Mouse (Mus musculus) liver, adult 2 months (tissue): ENCODE data around the gene Smc4. TPM values are rescaled to one million over a fixed set of nuclear protein-coding genes. Genes with fewer than 3 reads are reported as not detected.
A peak's percentile ranks its signal among the peaks of the same experiment; 100 is the strongest.

Experiments
- DNase-seq: peaks from one replicate; pipeline ENCODE4 v3.0.0-alpha.2; 2011; ENCODE audit warnings: low read depth, low spot score; ENCODE audit errors: extremely low read depth
- H3K27ac ChIP-seq: fragments of 200-500 bp; replicated peaks from 2 replicates; pipeline ENCODE4 v1.5.1; 2012; ENCODE audit warnings: low read depth, mild to moderate bottlenecking, control low read depth, inconsistent platforms, low read length; ENCODE audit not compliant: insufficient read depth
- H3K27me3 ChIP-seq: fragments of 200-500 bp; 2 replicates; pipeline ENCODE4 v1.6.1; 2012; ENCODE audit warnings: mild to moderate bottlenecking, moderate library complexity, low read length, inconsistent platforms; ENCODE audit not compliant: control insufficient read depth, insufficient read depth
- H3K36me3 ChIP-seq: fragments of 200-500 bp; 2 replicates; pipeline ENCODE4 v1.6.1; 2012; ENCODE audit warnings: low read length, inconsistent platforms; ENCODE audit not compliant: control insufficient read depth, insufficient read depth
- H3K4me1 ChIP-seq: fragments of 200-500 bp; 2 replicates; pipeline ENCODE4 v1.6.1; 2011; ENCODE audit warnings: low read length; ENCODE audit not compliant: control insufficient read depth, insufficient read depth
- H3K4me3 ChIP-seq: fragments of 200-500 bp; 2 replicates; pipeline ENCODE4 v1.5.1; 2011; ENCODE audit warnings: low read depth, mild to moderate bottlenecking, control low read depth, low read length, moderate library complexity; ENCODE audit not compliant: insufficient read depth
- H3K79me2 ChIP-seq: fragments of 200-500 bp; 2 replicates; pipeline ENCODE4 v1.6.1; 2012; ENCODE audit warnings: inconsistent platforms, mild to moderate bottlenecking, low read length, moderate library complexity; ENCODE audit not compliant: control insufficient read depth, insufficient read depth
- H3K9ac ChIP-seq: fragments of 200-500 bp; 2 replicates; pipeline ENCODE4 v1.6.1; 2012; ENCODE audit warnings: low read depth, mild to moderate bottlenecking, control low read depth, inconsistent platforms, low read length
- CTCF ChIP-seq: fragments of 200-500 bp; IDR thresholded peaks from 2 replicates; pipeline ENCODE4 v1.5.1; 2011; ENCODE audit warnings: low read depth, low read length, control low read depth
- POLR2A ChIP-seq: fragments of 200-500 bp; IDR thresholded peaks from 2 replicates; pipeline ENCODE4 v1.6.1; 2011; ENCODE audit warnings: low read length, control low read depth; ENCODE audit not compliant: insufficient read depth; ENCODE audit errors: extremely low read depth
- WGBS: fragments of 180-500 bp; shearing (Covaris S2); methylation state at CpG from one replicate; pipeline ENCODE4 v1.1.7; 2018; 5-methylcytosine and 5-hydroxymethylcytosine counted together
- polyA plus RNA-seq: library from polyadenylated mRNA; depleted of rRNA; stranded (reverse); fragments of >200 nt; gene quantifications from 2 replicates; pipeline ENCODE4 v1.2.3, GENCODE M21; 2012; rRNA removed
- total RNA-seq: library from RNA; depleted of rRNA; stranded (reverse); fragments of >200 nt; gene quantifications from 2 replicates; pipeline ENCODE4 v1.2.3, GENCODE M21; 2014; rRNA removed

Smc4 gene
- total and polyA plus RNA-seq, 2 experiments = 1.1 to 8.6 TPM

- no peaks in the 10 kb centered on the region for H3K4me1 ChIP-seq
- no peaks in the 10 kb centered on the region for H3K36me3 ChIP-seq
- TF ChIP-seq CTCF (no peak), POLR2A (no peak)
- WGBS = 82% methylated on average over 7 of the region's 7 CpGs
- no peak for DNase-seq
- no peaks in the 10 kb centered on the region for H3K27me3 ChIP-seq
- no peak overlapping the region for H3K4me3 ChIP-seq
- no peak overlapping the region for H3K9ac ChIP-seq
- H3K27ac ChIP-seq = no peak overlapping the region
- H3K79me2 ChIP-seq = no peaks in the 10 kb centered on the region
Observed at GRCm38 (mm10) chr3:69054760-69055432, 50.4 kb downstream of the Smc4 start.

- TF ChIP-seq POLR2A = no peak
- TF ChIP-seq CTCF = no peak
- H3K36me3 ChIP-seq = no peaks in the 10 kb centered on the region
- H3K79me2 ChIP-seq = no peaks in the 10 kb centered on the region
- 85% methylated on average over 3 of the region's 3 CpGs for WGBS
- DNase-seq = no peak
- H3K9ac ChIP-seq = no peak overlapping the region
- H3K4me3 ChIP-seq = no peak overlapping the region
- no peak overlapping the region for H3K27ac ChIP-seq
- H3K4me1 ChIP-seq = no peaks in the 10 kb centered on the region
- no peaks in the 10 kb centered on the region for H3K27me3 ChIP-seq
Observed at GRCm38 (mm10) chr3:69055871-69056270, 51.3 kb downstream of the Smc4 start.

- WGBS = 94% methylated on average over 4 of the region's 4 CpGs
- Histone ChIP-seq H3K79me2 (no peaks in the 10 kb centered on the region), H3K4me1 (no peaks in the 10 kb centered on the region), H3K36me3 (no peaks in the 10 kb centered on the region), H3K9ac (no peak overlapping the region), H3K4me3 (no peak overlapping the region), H3K27ac (no peak overlapping the region), H3K27me3 (no peaks in the 10 kb centered on the region)
- DNase-seq = no peak
- no peak for TF ChIP-seq POLR2A
- TF ChIP-seq CTCF = no peak
Observed at GRCm38 (mm10) chr3:69060672-69061071, 56.1 kb downstream of the Smc4 start.

GRCm38 (mm10) chr3:69062764-69063163 lies 58.2 kb downstream of the Smc4 start:
- Histone ChIP-seq H3K4me3 (no peak overlapping the region), H3K9ac (no peak overlapping the region), H3K27ac (no peak overlapping the region), H3K4me1 (no peaks in the 10 kb centered on the region), H3K27me3 (no peaks in the 10 kb centered on the region), H3K79me2 (no peaks in the 10 kb centered on the region), H3K36me3 (peaks cover 2% of the 10 kb centered on the region; the same call in 1 of the 2 replicates)
- TF ChIP-seq POLR2A (no peak), CTCF (no peak)
- DNase-seq = no peak
- WGBS = 82% methylated on average over 1 of the region's 1 CpGs

- H3K79me2 ChIP-seq = no peaks in the 10 kb centered on the region
- no peaks in the 10 kb centered on the region for H3K27me3 ChIP-seq
- no peaks in the 10 kb centered on the region for H3K4me1 ChIP-seq
- DNase-seq = peak; percentile 26
- no peak overlapping the region for H3K27ac ChIP-seq
- TF ChIP-seq POLR2A (no peak), CTCF (no peak)
- WGBS = 47% methylated on average over 1 of the region's 1 CpGs
- no peak overlapping the region for H3K4me3 ChIP-seq
- H3K36me3 ChIP-seq = peaks cover 6% of the 10 kb centered on the region; the same call in 1 of the 2 replicates
- no peak overlapping the region for H3K9ac ChIP-seq
Observed at GRCm38 (mm10) chr3:69064005-69064404, 59.5 kb downstream of the Smc4 start.

Other genes with a start within 250 kb of the Smc4 start
- gene 1110032F04Rik, start 135.2 kb upstream of the Smc4 start, total RNA-seq = not detected in 2 replicates
- gene 1110032F04Rik, start 135.2 kb upstream of the Smc4 start, polyA plus RNA-seq = not detected in 2 replicates
- 3.3 and 4.1 TPM in 2 replicates for gene Ift80, start 168 bp upstream of the Smc4 start, total RNA-seq
- gene Ift80, start 168 bp upstream of the Smc4 start, polyA plus RNA-seq = 0.76 and 0.98 TPM in 2 replicates
- 0.28 and 0.74 TPM in 2 replicates for gene Trim59, start 40.0 kb downstream of the Smc4 start, total RNA-seq
- gene Trim59, start 40.0 kb downstream of the Smc4 start, polyA plus RNA-seq = 0.04 and 0.05 TPM in 2 replicates
- gene Kpna4, start 122.4 kb downstream of the Smc4 start, total RNA-seq = 10.7 TPM in 2 replicates
- 5.3 and 5.9 TPM in 2 replicates for gene Kpna4, start 122.4 kb downstream of the Smc4 start, polyA plus RNA-seq
- gene Arl14, start 217.7 kb downstream of the Smc4 start, total RNA-seq = 0.09 TPM in 1 of 2 replicates, not detected in the other
- gene Arl14, start 217.7 kb downstream of the Smc4 start, polyA plus RNA-seq = not detected in 2 replicates